Mouse (Mus musculus) hindbrain, embryonic 15.5 days (tissue): ENCODE measurements at regions not wholly inside any gene's neighbourhood (a gene's known extent, or its start where the extent isn't known, plus 50 kb on each side); places are given as distances from the start of the nearest gene placed in this dataset.
A peak's percentile ranks its signal among the peaks of the same experiment; 100 is the strongest.

ENCODE experiments used
- ATAC-seq: fragments of 200-750 bp; cut with Nextera tagmentation; 2 replicates; pipeline ENCODE4 v1.8.0; 2017; ENCODE audit warnings: low read depth, moderate number of reproducible peaks, moderate TSS enrichment; ENCODE audit not compliant: low FRiP score
- H3K27ac ChIP-seq: fragments of 300-500 bp; sonication (generic); replicated peaks from 2 replicates; pipeline ENCODE4 v1.5.1; 2015; ENCODE audit warnings: mild to moderate bottlenecking, inconsistent platforms
- H3K27me3 ChIP-seq: fragments of 300-500 bp; sonication (generic); 2 replicates; pipeline ENCODE4 v1.6.1; 2015; ENCODE audit warnings: control low read depth, inconsistent platforms
- H3K36me3 ChIP-seq: fragments of 300-500 bp; sonication (generic); 2 replicates; pipeline ENCODE4 v1.6.1; 2015; ENCODE audit warnings: control low read depth, inconsistent platforms
- H3K4me1 ChIP-seq: fragments of 300-500 bp; sonication (generic); replicated peaks from 2 replicates; pipeline ENCODE4 v1.6.1; 2015; ENCODE audit warnings: control low read depth, inconsistent platforms
- H3K4me2 ChIP-seq: fragments of 300-500 bp; sonication (generic); 2 replicates; pipeline ENCODE4 v1.6.1; 2015; ENCODE audit warnings: moderate library complexity, mild to moderate bottlenecking, inconsistent platforms
- H3K4me3 ChIP-seq: fragments of 300-500 bp; sonication (generic); 2 replicates; pipeline ENCODE4 v1.5.1; 2015; ENCODE audit warnings: mild to moderate bottlenecking, inconsistent platforms
- H3K9ac ChIP-seq: fragments of 300-500 bp; sonication (generic); 2 replicates; pipeline ENCODE4 v1.6.1; 2015; ENCODE audit warnings: inconsistent platforms
- H3K9me3 ChIP-seq: fragments of 300-500 bp; sonication (generic); 2 replicates; pipeline ENCODE4 v1.6.1; 2016; ENCODE audit warnings: control low read depth, inconsistent platforms
- WGBS: fragments of 180-500 bp; shearing (Covaris S2); methylation state at CpG from one replicate; pipeline ENCODE4 v1.1.7; 2015; 5-methylcytosine and 5-hydroxymethylcytosine counted together

DNA sequence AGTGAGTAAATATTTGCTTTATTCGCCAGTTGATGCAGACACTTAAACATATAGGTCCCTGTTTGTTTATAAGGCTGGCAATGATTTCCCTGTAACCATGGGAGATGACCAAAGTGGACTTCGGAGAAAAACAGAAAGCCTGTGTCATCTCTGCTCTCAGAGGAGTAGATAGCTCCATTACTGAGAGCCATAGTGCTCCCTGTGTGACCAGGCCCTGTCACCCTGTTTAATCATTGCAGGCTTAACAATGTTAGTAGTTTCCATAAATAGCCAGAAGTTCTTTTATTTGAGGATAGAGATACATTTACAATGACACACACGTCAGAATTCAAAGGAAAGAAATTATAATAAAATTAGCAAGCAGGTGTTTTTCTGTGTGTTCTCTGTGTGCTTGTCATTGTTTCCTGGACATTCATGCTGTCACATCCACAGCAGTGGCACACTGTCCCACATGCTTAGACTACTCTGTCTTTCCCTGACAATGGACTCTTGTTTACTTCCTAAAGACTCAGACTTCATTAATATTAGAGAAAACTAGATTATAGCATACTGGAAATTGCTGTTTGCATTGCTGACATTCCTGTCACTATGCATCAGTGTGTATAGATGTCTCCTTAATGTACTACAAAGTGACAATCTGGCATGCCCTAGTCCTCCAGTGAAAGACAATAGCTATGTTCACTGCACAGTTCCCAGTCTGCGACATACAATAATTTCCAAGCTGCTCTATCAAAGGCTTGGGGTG, 115.8 kb upstream of the Tent5a start:
- Histone ChIP-seq H3K27me3 (no peaks in the 10 kb centered on the region), H3K4me1 (no peaks in the 10 kb centered on the region), H3K4me2 (no peak overlapping the region), H3K9me3 (no peaks in the 10 kb centered on the region), H3K9ac (no peak overlapping the region), H3K36me3 (no peaks in the 10 kb centered on the region), H3K27ac (no peak overlapping the region), H3K4me3 (no peak overlapping the region)
- ATAC-seq: no peak
- 50% methylated on average over 4 of the region's 4 CpGs for WGBS

DNA sequence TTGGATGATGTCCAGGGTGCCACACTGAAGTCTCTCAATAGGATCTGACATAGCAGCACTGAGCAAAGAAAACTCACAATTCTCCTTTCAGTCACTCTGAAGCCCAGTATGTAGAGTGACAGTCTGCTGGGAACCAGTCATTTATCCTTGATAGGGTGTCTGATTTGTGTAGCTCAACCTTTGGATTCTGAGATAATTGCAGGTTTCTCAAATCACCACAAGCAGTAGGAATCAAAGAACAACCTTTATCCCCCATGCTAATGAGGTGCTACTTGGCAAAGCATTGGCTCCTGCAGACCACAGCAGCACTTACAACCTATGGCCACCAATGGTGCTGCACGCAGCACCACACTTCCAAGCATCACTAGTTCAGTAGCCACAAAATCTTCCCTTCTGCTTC, 112.5 kb upstream of the Tent5a start:
- no peak overlapping the region for H3K4me3 ChIP-seq
- H3K27ac ChIP-seq: no peak overlapping the region
- H3K27me3 ChIP-seq: no peaks in the 10 kb centered on the region
- no peaks in the 10 kb centered on the region for H3K36me3 ChIP-seq
- no peaks in the 10 kb centered on the region for H3K9me3 ChIP-seq
- H3K9ac ChIP-seq: no peak overlapping the region
- no peaks in the 10 kb centered on the region for H3K4me1 ChIP-seq
- whole genome bisulfite sequencing: 53% methylated on average over 1 of the region's 1 CpGs
- no peak overlapping the region for H3K4me2 ChIP-seq
- no peak for ATAC-seq

DNA sequence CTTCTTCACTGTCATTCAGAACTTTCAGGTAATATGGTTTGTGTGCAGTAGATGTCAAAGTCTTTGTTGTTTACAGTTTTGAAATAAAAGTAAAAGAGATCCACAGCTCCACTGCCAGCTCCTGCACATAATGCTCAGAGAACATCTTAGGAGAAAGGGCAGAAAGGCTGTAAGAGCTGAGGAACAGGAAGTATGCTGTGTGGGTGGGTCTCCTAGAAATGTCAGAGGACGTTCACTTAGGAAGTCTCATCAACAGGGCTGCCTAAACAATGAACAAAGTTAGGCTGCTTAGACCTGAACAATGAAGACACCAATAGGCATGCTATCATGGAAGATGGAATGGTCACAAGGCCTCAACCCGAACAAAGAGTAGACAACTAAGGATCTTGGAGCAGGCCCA, 105.1 kb upstream of the Tent5a start:
- H3K4me1 ChIP-seq: no peaks in the 10 kb centered on the region
- WGBS: 71% methylated on average over 2 of the region's 2 CpGs
- H3K9me3 ChIP-seq: no peaks in the 10 kb centered on the region
- no peak overlapping the region for H3K4me3 ChIP-seq
- no peaks in the 10 kb centered on the region for H3K36me3 ChIP-seq
- no peak overlapping the region for H3K4me2 ChIP-seq
- no peaks in the 10 kb centered on the region for H3K27me3 ChIP-seq
- no peak overlapping the region for H3K27ac ChIP-seq
- H3K9ac ChIP-seq: no peak overlapping the region
- ATAC-seq: no peak

DNA sequence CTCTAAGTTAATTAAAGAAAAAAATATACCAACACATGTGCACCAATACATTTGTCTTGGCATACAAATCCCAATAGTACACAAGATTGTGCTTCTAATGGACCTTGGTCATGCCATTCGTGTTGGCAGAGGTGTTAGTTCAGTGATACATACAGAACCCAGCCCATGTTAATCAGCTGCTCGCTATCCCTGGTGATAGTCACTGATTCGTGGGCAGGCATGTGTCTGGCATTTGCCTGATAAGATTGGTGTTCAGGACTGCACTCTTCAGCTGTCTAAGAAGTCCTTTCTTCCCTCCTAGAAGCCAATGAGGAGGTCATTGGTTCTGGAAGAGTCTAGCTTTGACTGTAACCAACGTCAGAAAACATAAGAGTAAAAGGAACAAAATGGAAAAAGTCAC, 99.7 kb upstream of the Tent5a start:
- Histone ChIP-seq H3K4me2 (no peak overlapping the region), H3K9ac (no peak overlapping the region), H3K4me1 (no peaks in the 10 kb centered on the region), H3K27me3 (no peaks in the 10 kb centered on the region), H3K4me3 (no peak overlapping the region), H3K27ac (no peak overlapping the region), H3K9me3 (no peaks in the 10 kb centered on the region), H3K36me3 (no peaks in the 10 kb centered on the region)
- no peak for ATAC-seq
- 83% methylated on average over 4 of the region's 4 CpGs for WGBS

- 87% methylated on average over 2 of the region's 2 CpGs for WGBS
- Histone ChIP-seq H3K36me3 (no peaks in the 10 kb centered on the region), H3K4me3 (no peak overlapping the region), H3K9me3 (no peaks in the 10 kb centered on the region), H3K4me1 (no peaks in the 10 kb centered on the region), H3K27ac (no peak overlapping the region), H3K27me3 (no peaks in the 10 kb centered on the region), H3K9ac (no peak overlapping the region), H3K4me2 (no peak overlapping the region)
- ATAC-seq: no peak
Observed at GRCm38 (mm10) chr9:85423908-85424307, 96.8 kb upstream of the Tent5a start.

- WGBS: 94% methylated on average over 1 of the region's 1 CpGs
- Histone ChIP-seq H3K4me3 (no peak overlapping the region), H3K9ac (no peak overlapping the region), H3K27ac (no peak overlapping the region), H3K4me2 (no peak overlapping the region), H3K4me1 (0 out of 2 replicates have a peak, but pooled peaks cover 8% of the 10 kb centered on the region), H3K36me3 (no peaks in the 10 kb centered on the region), H3K27me3 (no peaks in the 10 kb centered on the region), H3K9me3 (no peaks in the 10 kb centered on the region)
- ATAC-seq: no peak
Observed at GRCm38 (mm10) chr9:85414391-85414790, 87.2 kb upstream of the Tent5a start.

DNA sequence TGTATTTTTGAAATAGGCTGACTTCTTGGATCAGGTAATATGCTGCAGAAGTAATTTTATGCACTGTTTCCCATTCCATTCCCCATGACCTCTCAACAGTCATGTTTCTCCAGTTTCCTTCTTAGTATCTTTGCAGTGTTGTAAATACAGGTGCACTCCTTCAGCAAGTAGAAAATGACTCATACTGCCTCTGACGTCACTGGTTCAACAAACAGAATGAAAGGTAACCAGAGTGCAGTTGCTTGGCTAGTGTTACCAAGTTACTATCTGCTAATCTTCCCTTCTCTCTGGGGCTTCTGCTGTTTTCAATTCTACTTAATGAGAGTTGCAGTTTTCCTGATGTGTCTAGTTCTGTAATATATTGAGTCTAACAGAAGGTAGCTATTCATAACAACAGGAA, 86.7 kb upstream of the Tent5a start:
- Histone ChIP-seq H3K4me3 (no peak overlapping the region), H3K36me3 (no peaks in the 10 kb centered on the region)

GRCm38 (mm10) chr9:85410643-85411296, 83.6 kb upstream of the Tent5a start:
- Histone ChIP-seq H3K9ac (no peak overlapping the region), H3K9me3 (no peaks in the 10 kb centered on the region), H3K4me3 (no peak overlapping the region), H3K27ac (no peak overlapping the region), H3K36me3 (no peaks in the 10 kb centered on the region), H3K27me3 (no peaks in the 10 kb centered on the region), H3K4me2 (no peak overlapping the region), H3K4me1 (0 out of 2 replicates have a peak, but pooled peaks cover 8% of the 10 kb centered on the region)
- ATAC-seq: peak; percentile 61; the same call in 1 of the 2 replicates
- WGBS: 46% methylated on average over 11 of the region's 11 CpGs

More for the DNA sequence above, 86.7 kb upstream of the Tent5a start:
- no peak for ATAC-seq
- H3K9me3 ChIP-seq: no peaks in the 10 kb centered on the region
- no peaks in the 10 kb centered on the region for H3K27me3 ChIP-seq
- no peak overlapping the region for H3K9ac ChIP-seq
- H3K4me2 ChIP-seq: no peak overlapping the region
- 0 out of 2 replicates have a peak, but pooled peaks cover 8% of the 10 kb centered on the region for H3K4me1 ChIP-seq
- no peak overlapping the region for H3K27ac ChIP-seq
- 75% methylated on average over 1 of the region's 1 CpGs for WGBS

DNA sequence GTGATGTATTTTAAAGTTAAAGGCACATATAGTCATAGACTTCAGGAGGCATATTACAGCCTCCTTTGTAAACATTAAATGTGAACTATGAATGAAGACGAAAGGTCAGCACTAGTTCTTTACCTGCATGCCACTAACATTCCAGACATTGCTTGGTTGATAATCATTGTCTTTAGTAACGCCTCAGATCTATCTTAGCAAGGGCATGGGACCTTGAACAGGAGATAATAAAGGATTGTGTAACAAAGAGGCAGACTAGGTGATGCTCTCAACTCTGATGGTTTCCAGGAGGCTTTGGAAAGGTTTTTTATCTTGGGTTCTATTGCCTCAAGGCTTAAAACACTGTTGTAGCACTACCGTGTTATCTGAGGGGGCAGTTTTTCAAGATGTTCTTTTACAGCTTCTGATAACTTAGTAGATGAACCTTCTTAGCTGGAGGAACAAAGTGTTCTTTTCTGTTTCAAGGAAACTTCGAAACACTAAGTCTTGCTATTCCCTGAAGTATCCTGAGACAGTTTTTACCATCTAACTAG, 82.9 kb upstream of the Tent5a start:
- ATAC-seq: no peak
- 84% methylated on average over 4 of the region's 4 CpGs for WGBS
- no peaks in the 10 kb centered on the region for H3K36me3 ChIP-seq

DNA sequence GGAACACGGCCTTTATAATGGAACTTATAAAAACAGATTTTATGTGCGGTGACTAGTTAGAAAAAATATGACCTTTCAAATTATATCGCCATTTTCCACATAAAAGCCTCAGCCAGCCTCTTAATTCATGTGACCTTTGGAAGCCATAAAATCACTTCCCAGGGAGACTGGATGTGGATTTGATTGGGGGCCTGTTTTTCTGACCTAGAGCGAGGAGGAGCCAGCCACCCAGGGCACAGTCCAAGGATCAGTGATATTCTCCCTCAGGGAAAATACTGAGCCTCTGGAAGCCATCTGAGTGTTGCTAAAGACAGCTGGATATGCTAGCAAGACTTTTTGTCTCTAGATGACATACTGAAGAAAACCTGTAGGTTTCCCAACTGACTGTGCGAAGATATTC, 81.3 kb upstream of the Tent5a start:
- Histone ChIP-seq H3K4me3 (no peak overlapping the region), H3K4me2 (no peak overlapping the region), H3K4me1 (0 out of 2 replicates have a peak, but pooled peaks cover 8% of the 10 kb centered on the region), H3K36me3 (no peaks in the 10 kb centered on the region), H3K9me3 (no peaks in the 10 kb centered on the region), H3K27me3 (no peaks in the 10 kb centered on the region), H3K27ac (no peak overlapping the region), H3K9ac (no peak overlapping the region)
- no peak for ATAC-seq
- 78% methylated on average over 5 of the region's 5 CpGs for WGBS

More for the DNA sequence above, 82.9 kb upstream of the Tent5a start:
- H3K9me3 ChIP-seq: no peaks in the 10 kb centered on the region
- 0 out of 2 replicates have a peak, but pooled peaks cover 8% of the 10 kb centered on the region for H3K4me1 ChIP-seq
- no peak overlapping the region for H3K27ac ChIP-seq
- no peak overlapping the region for H3K9ac ChIP-seq
- H3K27me3 ChIP-seq: no peaks in the 10 kb centered on the region
- no peak overlapping the region for H3K4me2 ChIP-seq
- no peak overlapping the region for H3K4me3 ChIP-seq

GRCm38 (mm10) chr9:85407592-85407991, 80.4 kb upstream of the Tent5a start:
- Histone ChIP-seq H3K9me3 (no peaks in the 10 kb centered on the region), H3K36me3 (no peaks in the 10 kb centered on the region), H3K4me1 (0 out of 2 replicates have a peak, but pooled peaks cover 8% of the 10 kb centered on the region), H3K4me3 (no peak overlapping the region), H3K27me3 (no peaks in the 10 kb centered on the region), H3K4me2 (no peak overlapping the region), H3K27ac (no peak overlapping the region), H3K9ac (no peak overlapping the region)
- WGBS: 76% methylated on average over 1 of the region's 1 CpGs
- no peak for ATAC-seq

DNA sequence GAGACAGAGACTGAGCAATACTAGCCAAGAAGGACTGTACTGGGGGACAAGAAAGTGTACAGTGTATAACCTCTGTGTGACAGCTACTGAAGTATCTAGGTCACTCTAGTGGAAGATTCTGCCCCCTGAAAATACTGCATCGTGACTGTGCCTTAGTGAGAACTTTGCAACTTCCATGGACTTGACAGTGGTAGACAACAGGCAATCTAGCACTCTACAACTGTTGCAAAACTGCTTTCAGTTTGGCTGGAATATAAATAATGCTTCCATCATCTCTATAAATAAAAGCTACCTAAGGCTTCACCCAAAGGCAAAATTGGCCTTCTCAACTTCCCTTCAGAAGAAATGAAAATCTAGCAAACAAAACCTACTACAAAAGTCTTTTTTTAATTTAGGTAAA, 74.6 kb upstream of the Tent5a start:
- Histone ChIP-seq H3K9ac (no peak overlapping the region), H3K9me3 (no peaks in the 10 kb centered on the region), H3K27ac (no peak overlapping the region), H3K4me1 (0 out of 2 replicates have a peak, but pooled peaks cover 3% of the 10 kb centered on the region), H3K27me3 (no peaks in the 10 kb centered on the region), H3K36me3 (no peaks in the 10 kb centered on the region), H3K4me2 (no peak overlapping the region), H3K4me3 (no peak overlapping the region)
- ATAC-seq: no peak
- WGBS: 83% methylated on average over 1 of the region's 1 CpGs
